Mouse (Mus musculus) kidney, adult 8-10 months (tissue): ENCODE data around the gene 1700022I11Rik.

Source experiments
- DNase-seq, 2 experiments: peaks; one replicate each; pipeline ENCODE4 v3.0.0; 2022

1700022I11Rik gene

GRCm38 (mm10) chr4:42969304-42969703 is at the start of gene 1700022I11Rik:
Gene 1700022I11Rik (plus strand): TSS chr4:42969604.
- DNase-seq = no peak

GRCm38 (mm10) chr4:42920726-42921125 is 48.7 kb upstream of the 1700022I11Rik start:
- no peak for DNase-seq

- no peak for DNase-seq
Measured at GRCm38 (mm10) chr4:42921536-42921935, 47.9 kb upstream of the 1700022I11Rik start.

- DNase-seq = no peak
Measured at GRCm38 (mm10) chr4:42922056-42922455, 47.3 kb upstream of the 1700022I11Rik start.

GRCm38 (mm10) chr4:42922461-42922860 is 46.9 kb upstream of the 1700022I11Rik start:
- no peak for DNase-seq

- DNase-seq = no peak
Measured at GRCm38 (mm10) chr4:42924095-42924710, 45.2 kb upstream of the 1700022I11Rik start.

- DNase-seq = no peak
Measured at GRCm38 (mm10) chr4:42928209-42928608, 41.2 kb upstream of the 1700022I11Rik start.

GRCm38 (mm10) chr4:42928952-42929351 is 40.5 kb upstream of the 1700022I11Rik start:
- DNase-seq = no peak

GRCm38 (mm10) chr4:42932229-42932969 is 37.0 kb upstream of the 1700022I11Rik start:
- DNase-seq = no peak

GRCm38 (mm10) chr4:42933630-42934029 is 35.8 kb upstream of the 1700022I11Rik start:
- DNase-seq = peak; percentile 47 to 49

GRCm38 (mm10) chr4:42941396-42941795 is 28.0 kb upstream of the 1700022I11Rik start:
- no peak for DNase-seq

GRCm38 (mm10) chr4:42943341-42943740 is 26.1 kb upstream of the 1700022I11Rik start:
- no peak for DNase-seq

- no peak for DNase-seq
Measured at GRCm38 (mm10) chr4:42944185-42944584, 25.2 kb upstream of the 1700022I11Rik start.

- DNase-seq = no peak
Measured at GRCm38 (mm10) chr4:42945043-42945442, 24.4 kb upstream of the 1700022I11Rik start.

GRCm38 (mm10) chr4:42945445-42945844 is 24.0 kb upstream of the 1700022I11Rik start:
- no peak for DNase-seq

- DNase-seq = peak in 1 of 2 experiments; percentile 67
Measured at GRCm38 (mm10) chr4:42945952-42946351, 23.5 kb upstream of the 1700022I11Rik start.

- DNase-seq = no peak
Measured at GRCm38 (mm10) chr4:42946733-42947290, 22.6 kb upstream of the 1700022I11Rik start.

- DNase-seq = no peak
Measured at GRCm38 (mm10) chr4:42948527-42948926, 20.9 kb upstream of the 1700022I11Rik start.

GRCm38 (mm10) chr4:42949051-42949675 is 20.2 kb upstream of the 1700022I11Rik start:
- no peak for DNase-seq

GRCm38 (mm10) chr4:42949676-42950051 is 19.7 kb upstream of the 1700022I11Rik start, which contains the start of gene Dnajb5:
Gene Dnajb5 (plus strand): TSS chr4:42949814.
- peak; percentile 99 for DNase-seq

GRCm38 (mm10) chr4:42950065-42950558 is 19.3 kb upstream of the 1700022I11Rik start:
- DNase-seq = peak; percentile 82 to 87

- no peak for DNase-seq
Measured at GRCm38 (mm10) chr4:42951206-42952195, 17.9 kb upstream of the 1700022I11Rik start.
